Mouse (Mus musculus) liver, embryonic 13.5 days (tissue): ENCODE results near the gene Nf1. TPM values are rescaled to one million over a fixed set of nuclear protein-coding genes. Genes with fewer than 3 reads are reported as not detected.

Experiments used
- ATAC-seq: fragments of 200-750 bp; cut with Nextera tagmentation; 2 replicates; pipeline ENCODE4 v1.8.0; 2017; ENCODE audit warnings: low read depth, mild to moderate bottlenecking, moderate number of reproducible peaks, moderate library complexity
- DNase-seq: peaks from one replicate; pipeline ENCODE4 v3.0.0; 2022
- H3K27ac ChIP-seq: fragments of 300-500 bp; sonication (generic); 2 replicates; pipeline ENCODE4 v1.5.1; 2015; ENCODE audit warnings: moderate library complexity, mild to moderate bottlenecking, inconsistent platforms
- H3K27me3 ChIP-seq: fragments of 300-500 bp; sonication (generic); 2 replicates; pipeline ENCODE4 v1.6.1; 2015; ENCODE audit warnings: mild to moderate bottlenecking, inconsistent platforms
- H3K36me3 ChIP-seq: fragments of 300-500 bp; sonication (generic); 2 replicates; pipeline ENCODE4 v1.6.1; 2015; ENCODE audit warnings: mild to moderate bottlenecking, inconsistent platforms
- H3K4me1 ChIP-seq: fragments of 300-500 bp; sonication (generic); replicated peaks from 2 replicates; pipeline ENCODE4 v1.6.1; 2015; ENCODE audit warnings: inconsistent platforms
- H3K4me2 ChIP-seq: fragments of 300-500 bp; sonication (generic); 2 replicates; pipeline ENCODE4 v1.6.1; 2015; ENCODE audit warnings: inconsistent platforms, mild to moderate bottlenecking, moderate library complexity
- H3K4me3 ChIP-seq: fragments of 300-500 bp; sonication (generic); replicated peaks from 2 replicates; pipeline ENCODE4 v1.5.1; 2015; ENCODE audit warnings: mild to moderate bottlenecking, inconsistent platforms
- H3K9ac ChIP-seq: fragments of 300-500 bp; sonication (generic); 2 replicates; pipeline ENCODE4 v1.6.1; 2015; ENCODE audit warnings: mild to moderate bottlenecking, inconsistent platforms
- H3K9me3 ChIP-seq: fragments of 300-500 bp; sonication (generic); replicated peaks from 2 replicates; pipeline ENCODE4 v1.6.1; 2016; ENCODE audit warnings: inconsistent platforms
- WGBS: fragments of 180-500 bp; shearing (Covaris S2); methylation state at CpG from one replicate; pipeline ENCODE4 v1.1.7; 2015; ENCODE audit not compliant: insufficient replicate concordance; 5-methylcytosine and 5-hydroxymethylcytosine counted together
- polyA plus RNA-seq: library from polyadenylated mRNA; unstranded; fragments of >200 nt; fragmentation: Nextera tagmentation; extraction: Ambion mirVana; gene quantifications from 2 replicates; pipeline ENCODE4 v1.2.1, GENCODE M21; 2015

Nf1 gene
- polyA plus RNA-seq, 1 experiment from 2014 or later: 1.6 TPM

GRCm38 (mm10) chr11:79628716-79629115, 289.2 kb downstream of the Nf1 start:
- Histone ChIP-seq H3K27me3 (no peaks in the 10 kb centered on the region), H3K27ac (no peak overlapping the region), H3K9ac (no peak overlapping the region), H3K4me1 (peaks cover 7% of the 10 kb centered on the region), H3K4me2 (no peak overlapping the region), H3K4me3 (no peak overlapping the region), H3K9me3 (no peaks in the 10 kb centered on the region), H3K36me3 (no peaks in the 10 kb centered on the region)
- no peak for ATAC-seq
- WGBS: 38% methylated on average over 3 of the region's 3 CpGs
- no peak for DNase-seq

- Histone ChIP-seq H3K27ac (no peak overlapping the region), H3K36me3 (no peaks in the 10 kb centered on the region), H3K27me3 (no peaks in the 10 kb centered on the region), H3K4me2 (no peak overlapping the region), H3K4me1 (peaks cover 9% of the 10 kb centered on the region), H3K4me3 (no peak overlapping the region), H3K9me3 (no peaks in the 10 kb centered on the region), H3K9ac (no peak overlapping the region)
- ATAC-seq (no peak), DNase-seq (no peak)
- 69% methylated on average over 7 of the region's 7 CpGs for WGBS
These were observed 290.4 kb downstream of the Nf1 start for GRCm38 (mm10) chr11:79629752-79630374.

GRCm38 (mm10) chr11:79630521-79630920, 291.0 kb downstream of the Nf1 start:
- WGBS: 57% methylated on average over 6 of the region's 6 CpGs

More at GRCm38 (mm10) chr11:79630521-79630920, 291.0 kb downstream of the Nf1 start:
- DNase-seq (no peak), ATAC-seq (no peak)
- H3K9me3 ChIP-seq: no peaks in the 10 kb centered on the region
- H3K36me3 ChIP-seq: no peaks in the 10 kb centered on the region
- H3K27me3 ChIP-seq: no peaks in the 10 kb centered on the region
- no peak overlapping the region for H3K4me3 ChIP-seq
- peaks cover 9% of the 10 kb centered on the region for H3K4me1 ChIP-seq
- no peak overlapping the region for H3K27ac ChIP-seq
- no peak overlapping the region for H3K9ac ChIP-seq
- no peak overlapping the region for H3K4me2 ChIP-seq

Other genes with a start within 250 kb of the Nf1 start
- 1.8 and 2.3 TPM in 2 replicates for gene Ksr1, start 193.3 kb upstream of the Nf1 start, polyA plus RNA-seq
- gene Wsb1, start 85.0 kb upstream of the Nf1 start, polyA plus RNA-seq: 38.0 and 44.7 TPM in 2 replicates
- gene Gm9964, start 42.8 kb upstream of the Nf1 start, polyA plus RNA-seq: not detected in 2 replicates
- gene Omg, start 164.4 kb downstream of the Nf1 start, polyA plus RNA-seq: not detected in 2 replicates
- 4.0 and 6.2 TPM in 2 replicates for gene Evi2b, start 184.1 kb downstream of the Nf1 start, polyA plus RNA-seq
- 0.43 and 0.82 TPM in 2 replicates for gene Evi2, start 190.9 kb downstream of the Nf1 start, polyA plus RNA-seq
- 5.0 and 5.8 TPM in 2 replicates for gene Evi2a, start 190.9 kb downstream of the Nf1 start, polyA plus RNA-seq